15 mouse cellular contexts compared by ENCODE assay signal in the genomic region with DNA sequence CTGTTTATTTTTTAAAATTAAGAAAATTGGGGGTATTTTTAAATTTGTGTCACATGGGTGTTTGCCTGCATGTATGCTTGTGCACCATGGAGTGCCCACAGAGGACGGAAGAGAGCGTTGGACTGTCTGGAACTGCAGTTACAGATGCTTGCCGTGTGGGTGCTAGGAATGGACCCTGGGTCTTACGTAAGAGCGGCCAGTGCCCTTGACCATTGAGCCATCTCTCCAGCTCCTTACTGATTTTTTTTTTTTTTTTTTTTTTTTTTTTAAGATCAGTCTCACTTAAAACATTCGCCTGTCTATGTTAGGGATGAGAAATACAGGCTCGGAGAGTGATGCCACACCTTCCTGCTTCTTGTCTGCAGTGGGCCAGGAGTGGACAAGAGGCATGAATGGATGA.
"Had no signal": no experiment of that assay in that cellular context is flagged by ENCODE, and none has a peak within 500 bp of the region (broad histone marks: within the 10 kb centered on the region; RNA-seq: fewer than 3 reads in every experiment).

No protein-coding gene starts in this region.

- H3K9me3 ChIP-seq: lung, embryonic 15.5 days; megakaryocyte, embryonic 14.5 days; midbrain, embryonic 13.5 days; midbrain, embryonic 15.5 days; neural tube, embryonic 12.5 days had no signal

- H3K27me3 ChIP-seq: lung, embryonic 15.5 days; megakaryocyte, embryonic 14.5 days; midbrain, embryonic 13.5 days; midbrain, embryonic 15.5 days; neural tube, embryonic 12.5 days had no signal

- H3K9ac ChIP-seq: lung, embryonic 15.5 days; midbrain, embryonic 13.5 days; midbrain, embryonic 15.5 days; neural tube, embryonic 12.5 days had no signal

- DNase-seq: lung, adult 2 months; lung, postnatal 14 days; lung, postnatal 36 days; right cerebral cortex, postnatal 14 days; thymus, adult 18-20 months; thymus, postnatal 14 days; thymus, postnatal 36 days had no signal

- ATAC-seq: lung, postnatal 0 days; midbrain, embryonic 13.5 days; midbrain, embryonic 15.5 days had no signal

- H3K4me3 ChIP-seq: lung, embryonic 15.5 days; megakaryocyte, embryonic 14.5 days; midbrain, embryonic 13.5 days; midbrain, embryonic 15.5 days; neural tube, embryonic 12.5 days had no signal

- H3K4me2 ChIP-seq: lung, embryonic 15.5 days; midbrain, embryonic 11.5 days; midbrain, embryonic 13.5 days; midbrain, embryonic 15.5 days; neural tube, embryonic 12.5 days had no signal

- H3K27ac ChIP-seq: lung, embryonic 15.5 days; macrophage; midbrain, embryonic 13.5 days; midbrain, embryonic 15.5 days; neural tube, embryonic 12.5 days had no signal

- H3K4me1 ChIP-seq: midbrain, embryonic 13.5 days; midbrain, embryonic 15.5 days had no signal

- H3K36me3 ChIP-seq: lung, embryonic 15.5 days; midbrain, embryonic 13.5 days; midbrain, embryonic 15.5 days; neural tube, embryonic 12.5 days had no signal
